Mouse (Mus musculus) ES-Bruce4 (cell line): ENCODE results near the gene Mtf2. TPM values are rescaled to one million over a fixed set of nuclear protein-coding genes. Genes with fewer than 3 reads are reported as not detected.
"Not testable (repeated sequence)": the region's sequence is repeated elsewhere in the genome, so short reads cannot be mapped to it uniquely, and the experiment has no call there.

Source experiments
- H3K27ac ChIP-seq: 2 replicates; pipeline ENCODE4 v1.5.1; 2012; ENCODE audit warnings: low read length, inconsistent platforms; ENCODE audit not compliant: insufficient read depth
- H3K27me3 ChIP-seq: 2 replicates; pipeline ENCODE4 v1.6.1; 2012; ENCODE audit warnings: mild to moderate bottlenecking, low read length, inconsistent platforms; ENCODE audit not compliant: control insufficient read depth, poor library complexity, insufficient read depth, severe bottlenecking
- H3K36me3 ChIP-seq: 2 replicates; pipeline ENCODE4 v1.6.1; 2012; ENCODE audit warnings: inconsistent platforms, mild to moderate bottlenecking, low read length, moderate library complexity; ENCODE audit not compliant: control insufficient read depth, poor library complexity, insufficient read depth, severe bottlenecking
- H3K4me1 ChIP-seq: one replicate; pipeline ENCODE4 v1.8.1; 2011; ENCODE audit warnings: low read length; ENCODE audit not compliant: control insufficient read depth, insufficient read depth
- H3K4me3 ChIP-seq: 2 replicates; pipeline ENCODE4 v1.5.1; 2011; ENCODE audit warnings: low read depth, mild to moderate bottlenecking, low read length
- H3K9ac ChIP-seq: 2 replicates; pipeline ENCODE4 v1.6.1; 2012; ENCODE audit warnings: low read depth, mild to moderate bottlenecking, inconsistent platforms; ENCODE audit not compliant: poor library complexity, severe bottlenecking
- H3K9me3 ChIP-seq: replicated peaks from 2 replicates; pipeline ENCODE4 v1.6.1; 2012; ENCODE audit warnings: mild to moderate bottlenecking, low read length, inconsistent platforms; ENCODE audit not compliant: control insufficient read depth, poor library complexity, insufficient read depth, severe bottlenecking
- CTCF ChIP-seq: IDR thresholded peaks from one replicate; pipeline ENCODE4 v1.8.1; 2011; ENCODE audit warnings: low read depth, low read length
- EP300 ChIP-seq: IDR thresholded peaks from 2 replicates; pipeline ENCODE4 v1.6.1; 2011; ENCODE audit warnings: low read depth, low read length; ENCODE audit not compliant: insufficient read depth
- POLR2A ChIP-seq: IDR thresholded peaks from one replicate; pipeline ENCODE4 v1.8.1; 2011; ENCODE audit warnings: low read length; ENCODE audit not compliant: insufficient read depth
- polyA plus RNA-seq: library from polyadenylated mRNA; stranded (reverse); fragments of >200 nt; gene quantifications from 2 replicates; pipeline ENCODE4 v1.2.4, GENCODE M21; 2011; ENCODE audit warnings: low read depth; ENCODE audit not compliant: missing spikeins, insufficient read depth, insufficient read length

Mtf2 gene
- polyA plus RNA-seq, 1 experiment: 257 TPM

GRCm38 (mm10) chr5:108049711-108050268 lies 15.7 kb upstream of the Mtf2 start:
- no peak overlapping the region for H3K4me3 ChIP-seq
- H3K4me1 ChIP-seq: peaks cover 1% of the 10 kb centered on the region

GRCm38 (mm10) chr5:108051026-108051425 lies 14.4 kb upstream of the Mtf2 start:
- Histone ChIP-seq H3K9me3 (peaks cover under 1% of the 10 kb centered on the region; the same call in 1 of the 2 replicates), H3K9ac (no peak overlapping the region), H3K27ac (no peak overlapping the region), H3K36me3 (no peaks in the 10 kb centered on the region), H3K4me1 (peaks cover 1% of the 10 kb centered on the region), H3K27me3 (no peaks in the 10 kb centered on the region), H3K4me3 (no peak overlapping the region)
- TF ChIP-seq POLR2A (no peak), CTCF (no peak), EP300 (no peak)

More at GRCm38 (mm10) chr5:108049711-108050268, 15.7 kb upstream of the Mtf2 start:
- no peak overlapping the region for H3K9ac ChIP-seq
- TF ChIP-seq POLR2A (no peak), CTCF (no peak), EP300 (no peak)
- H3K36me3 ChIP-seq: no peaks in the 10 kb centered on the region
- no peaks in the 10 kb centered on the region for H3K9me3 ChIP-seq
- no peaks in the 10 kb centered on the region for H3K27me3 ChIP-seq
- no peak overlapping the region for H3K27ac ChIP-seq

GRCm38 (mm10) chr5:108051727-108052126 lies 13.7 kb upstream of the Mtf2 start:
- H3K27ac ChIP-seq: peak overlapping the region; percentile 85
- not testable (repeated sequence) for H3K27me3 ChIP-seq, H3K4me1 ChIP-seq, H3K9me3 ChIP-seq, H3K4me3 ChIP-seq, H3K9ac ChIP-seq, H3K36me3 ChIP-seq

- Histone ChIP-seq H3K27me3 (no peaks in the 10 kb centered on the region), H3K36me3 (no peaks in the 10 kb centered on the region), H3K9me3 (peaks cover 4% of the 10 kb centered on the region; the same call in 1 of the 2 replicates), H3K9ac (no peak overlapping the region), H3K4me1 (peaks cover 1% of the 10 kb centered on the region), H3K4me3 (no peak overlapping the region), H3K27ac (peak overlapping the region; percentile 85)
- no peak for TF ChIP-seq POLR2A
- TF ChIP-seq EP300: 0 out of 2 replicates have a peak, but pooled peaks have one; percentile 57
- TF ChIP-seq CTCF: no peak
These were observed 13.3 kb upstream of the Mtf2 start for GRCm38 (mm10) chr5:108052200-108052599.

GRCm38 (mm10) chr5:108053566-108053965 lies 11.9 kb upstream of the Mtf2 start:
- Histone ChIP-seq H3K27ac (no peak overlapping the region), H3K9me3 (peaks cover 4% of the 10 kb centered on the region; the same call in 1 of the 2 replicates), H3K9ac (no peak overlapping the region), H3K36me3 (no peaks in the 10 kb centered on the region), H3K4me3 (no peak overlapping the region), H3K27me3 (no peaks in the 10 kb centered on the region), H3K4me1 (peaks cover 1% of the 10 kb centered on the region)
- TF ChIP-seq POLR2A (no peak), CTCF (no peak), EP300 (no peak)

GRCm38 (mm10) chr5:108060413-108060812 lies 5.1 kb upstream of the Mtf2 start:
- Histone ChIP-seq H3K4me1 (no peaks in the 10 kb centered on the region), H3K4me3 (peak overlapping the region; percentile 53; the same call in 1 of the 2 replicates), H3K9me3 (peaks cover 4% of the 10 kb centered on the region), H3K27ac (peak overlapping the region; percentile 44), H3K27me3 (no peaks in the 10 kb centered on the region), H3K36me3 (no peaks in the 10 kb centered on the region), H3K9ac (no peak overlapping the region)
- TF ChIP-seq POLR2A (no peak), CTCF (no peak), EP300 (no peak)
